Mouse (Mus musculus): ENCODE data around the gene Fgd4.
"Not testable (repeated sequence)": the region's sequence is repeated elsewhere in the genome, so short reads cannot be mapped to it uniquely, and the experiment has no call there.

Gene Fgd4

GRCm38 (mm10) chr16:16542956-16543441, 57.4 kb downstream of the Fgd4 start:
- DNase-seq (ENCODE audit: low read depth): no peak

- DNase-seq (ENCODE audit: low read depth): not testable (repeated sequence)
Measured at GRCm38 (mm10) chr16:16539396-16539795, 61.0 kb downstream of the Fgd4 start.

GRCm38 (mm10) chr16:16535232-16535631, 65.1 kb downstream of the Fgd4 start:
- DNase-seq (ENCODE audit: low read depth): no peak

GRCm38 (mm10) chr16:16528014-16528413, 72.3 kb downstream of the Fgd4 start:
- no peak for DNase-seq (ENCODE audit: low read depth)

- DNase-seq (ENCODE audit: low read depth): peak; percentile 48
Measured at GRCm38 (mm10) chr16:16527267-16527666, 73.1 kb downstream of the Fgd4 start.

- DNase-seq (ENCODE audit: low read depth): no peak
Measured at GRCm38 (mm10) chr16:16526741-16527105, 73.6 kb downstream of the Fgd4 start.

- DNase-seq (ENCODE audit: low read depth): no peak
Measured at GRCm38 (mm10) chr16:16526097-16526740, 74.1 kb downstream of the Fgd4 start.

- DNase-seq (ENCODE audit: low read depth): no peak
Measured at GRCm38 (mm10) chr16:16525266-16525904, 75.0 kb downstream of the Fgd4 start.

GRCm38 (mm10) chr16:16523632-16524031, 76.7 kb downstream of the Fgd4 start:
- DNase-seq (ENCODE audit: low read depth): no peak

GRCm38 (mm10) chr16:16522869-16523268, 77.5 kb downstream of the Fgd4 start:
- not testable (repeated sequence) for DNase-seq (ENCODE audit: low read depth)

- DNase-seq (ENCODE audit: low read depth): no peak
Measured at GRCm38 (mm10) chr16:16501491-16501890, 98.9 kb downstream of the Fgd4 start.

GRCm38 (mm10) chr16:16500926-16501325, 99.4 kb downstream of the Fgd4 start:
- no peak for DNase-seq (ENCODE audit: low read depth)

GRCm38 (mm10) chr16:16498798-16499197, 101.6 kb downstream of the Fgd4 start:
- DNase-seq (ENCODE audit: low read depth): no peak

GRCm38 (mm10) chr16:16485523-16486043, 114.8 kb downstream of the Fgd4 start:
- no peak for DNase-seq (ENCODE audit: low read depth)

GRCm38 (mm10) chr16:16484601-16485000, 115.7 kb downstream of the Fgd4 start:
- DNase-seq (ENCODE audit: low read depth): peak; percentile 82

GRCm38 (mm10) chr16:16473451-16473850, 126.9 kb downstream of the Fgd4 start:
- DNase-seq (ENCODE audit: low read depth): not testable (repeated sequence)

- DNase-seq (ENCODE audit: low read depth): peak; percentile 59
Measured at GRCm38 (mm10) chr16:16450021-16450420, 150.3 kb downstream of the Fgd4 start.

- no peak for DNase-seq (ENCODE audit: low read depth)
Measured at GRCm38 (mm10) chr16:16438436-16438835, 161.9 kb downstream of the Fgd4 start.

- no peak for DNase-seq (ENCODE audit: low read depth)
Measured at GRCm38 (mm10) chr16:16422456-16422855, 177.9 kb downstream of the Fgd4 start.

- DNase-seq (ENCODE audit: low read depth): not testable (repeated sequence)
Measured at GRCm38 (mm10) chr16:16367217-16367616, 233.1 kb downstream of the Fgd4 start.

Data from NIH3T3 (cell line).